ENCODE assay signal across 8 mouse cellular contexts in genomic region chr9:31030532-31031413, GRCm38 (mm10). TPM values are rescaled to one million over a fixed set of nuclear protein-coding genes. Genes with fewer than 3 reads are reported as not detected.
DNase-seq lines count a peak whose midpoint lies in the region; ATAC-seq and TF ChIP-seq lines count a peak whose summit lies in the region.

Gene Zbtb44, plus strand, starts transcription at chr9:31030644.

- peak within 1 kb of the TSS; percentile 87 for H3K4me2 ChIP-seq in forebrain, embryonic 13.5 days

- ATAC-seq in forebrain, embryonic 13.5 days, result peak; percentile 92

- peaks cover 16% of the 10 kb centered on the region for H3K4me1 ChIP-seq in forebrain, embryonic 13.5 days
- H3K4me1 ChIP-seq in megakaryocyte, embryonic 14.5 days, result peaks cover 17% of the 10 kb centered on the region
- peaks cover 5% of the 10 kb centered on the region; the same call in 1 of the 2 replicates for H3K4me1 ChIP-seq in spleen, adult 2 months (ENCODE audit: control insufficient read depth, insufficient read depth, insufficient read length)

- intact Hi-C loops in left cerebral cortex, adult 2 months (cut with DNase I), result loop anchor here (2.0 kb wide), 2 partner anchors 88 to 250 kb away; partner anchors contain the start of genes Adamts8 and Prdm10

- H3K4me3 ChIP-seq in forebrain, embryonic 13.5 days, result peak within 1 kb of the TSS; percentile 90
- peak within 1 kb of the TSS; percentile 95 for H3K4me3 ChIP-seq in left cerebral cortex, adult 2 months
- H3K4me3 ChIP-seq in megakaryocyte, embryonic 14.5 days (replicated peaks), result peak within 1 kb of the TSS; percentile 98
- peak within 1 kb of the TSS; percentile 68 for H3K4me3 ChIP-seq in spleen, adult 2 months (ENCODE audit: extremely low read depth, insufficient read depth, insufficient read length)

- no peaks in the 10 kb centered on the region for H3K36me3 ChIP-seq in forebrain, embryonic 13.5 days (ENCODE audit: poor library complexity, severe bottlenecking)
- peaks cover 2% of the 10 kb centered on the region for H3K36me3 ChIP-seq in megakaryocyte, embryonic 14.5 days (replicated peaks; ENCODE audit: low read length)
- H3K36me3 ChIP-seq in spleen, adult 2 months (ENCODE audit: control insufficient read depth, insufficient read depth, low read length), result no peaks in the 10 kb centered on the region

- no peaks in the 10 kb centered on the region for H3K27me3 ChIP-seq in forebrain, embryonic 13.5 days
- no peaks in the 10 kb centered on the region for H3K27me3 ChIP-seq in megakaryocyte, embryonic 14.5 days (replicated peaks)
- no peaks in the 10 kb centered on the region for H3K27me3 ChIP-seq in spleen, adult 2 months (ENCODE audit: control insufficient read depth, insufficient read depth, low read length)

- under 1% methylated on average over 45 of the region's 79 CpGs for WGBS in forebrain, embryonic 13.5 days
- WGBS in spleen, adult 2 months, result under 1% methylated on average over 52 of the region's 79 CpGs

- peak within 1 kb of the TSS; percentile 98 for H3K27ac ChIP-seq in forebrain, embryonic 13.5 days
- peak within 1 kb of the TSS; percentile 98 for H3K27ac ChIP-seq in left cerebral cortex, adult 2 months
- H3K27ac ChIP-seq in spleen, adult 2 months (ENCODE audit: insufficient read depth, low read length), result peak within 1 kb of the TSS; percentile 97

- peak; percentile 65 for DNase-seq in embryo, embryonic 10 days (ENCODE audit: low spot score)
- DNase-seq in embryo, embryonic 9.5 days (ENCODE audit: extremely low spot score), result no peak
- DNase-seq in brain, embryonic 14.5 days (ENCODE audit: low read depth), result peak; percentile 46
- no peak for DNase-seq in heart, postnatal 4 days
- DNase-seq in left cerebral cortex, adult 2 months (ENCODE audit: extremely low spot score in 1 of 2, low spot score in 2 of 2), result no peak
- DNase-seq in spleen, adult 2 months (ENCODE audit: low read depth in 1 of 2, low spot score in 2 of 2), result peak; percentile 50 to 68

- TF ChIP-seq CTCF in brain, embryonic 14.5 days (IDR thresholded peaks at IDR 0.05; ENCODE audit: borderline replicate concordance, extremely low read depth, insufficient read depth, insufficient read length), result no peak
- TF ChIP-seq CTCF in left cerebral cortex, adult 2 months (IDR thresholded peaks at IDR 0.05), result no peak
- no peak for TF ChIP-seq CTCF in spleen, adult 2 months (IDR thresholded peaks at IDR 0.05; ENCODE audit: extremely low read depth, insufficient read depth, insufficient read length, insufficient replicate concordance)

- H3K9me3 ChIP-seq in forebrain, embryonic 13.5 days (replicated peaks), result no peaks in the 10 kb centered on the region
- H3K9me3 ChIP-seq in megakaryocyte, embryonic 14.5 days, result no peaks in the 10 kb centered on the region

- no peak for TF ChIP-seq POLR2A in brain, embryonic 14.5 days (IDR thresholded peaks at IDR 0.05; ENCODE audit: borderline replicate concordance, extremely low read depth, insufficient read depth, insufficient read length, poor library complexity, severe bottlenecking)
- no peak for TF ChIP-seq POLR2A in spleen, adult 2 months (IDR thresholded peaks at IDR 0.05; ENCODE audit: low read depth, low read length)

- peak within 1 kb of the TSS; percentile 82 for H3K9ac ChIP-seq in forebrain, embryonic 13.5 days

RNA-seq across cellular contexts. Expression of gene Zbtb44, which starts in this region (rescaled TPM):
- polyA plus RNA-seq in brain, embryonic 14.5 days (2012; rRNA removed), result 6.1 and 8.5 TPM in 2 replicates
- 4.4 and 5.1 TPM in 2 replicates for polyA plus RNA-seq in forebrain, embryonic 13.5 days (2015; fragmentation: Nextera tagmentation; extraction: Ambion mirVana)
- total RNA-seq in heart, postnatal 4 days (2021), result 10 to 100 TPM; 32.2 to 33.5 TPM
- 10 to 100 TPM; 40.4 to 45.2 TPM for total RNA-seq in left cerebral cortex, adult 2 months (2021)
- 0.85 and 2.1 TPM in 2 replicates for polyA plus RNA-seq in megakaryocyte, embryonic 14.5 days (2012; ENCODE audit: insufficient read depth, low replicate concordance)
- polyA plus RNA-seq in spleen, adult 2 months (2012; rRNA removed), result 4.5 and 5.4 TPM in 2 replicates

Comparison
In these comparisons a context has a peak if more than half of its experiments do, and no peak if none do; other contexts are left out.
1. DNase-seq: peak in embryo, embryonic 10 days (single experiment), brain, embryonic 14.5 days (single experiment) and spleen, adult 2 months (2 of 2); none in embryo, embryonic 9.5 days (single experiment), heart, postnatal 4 days (single experiment) and left cerebral cortex, adult 2 months (0 of 2).
2. Peak in every context shown above with its lines, with median percentiles within 50 percentile points of each other: H3K27ac ChIP-seq and H3K4me3 ChIP-seq.